Mouse (Mus musculus): ENCODE results near the gene Zfp423. TPM values are rescaled to one million over a fixed set of nuclear protein-coding genes. Genes with fewer than 3 reads are reported as not detected.

Gene Zfp423
- polyA plus RNA-seq, 1 experiment = 2.7 TPM

- no peaks in the 10 kb centered on the region for H3K4me1 ChIP-seq (replicated peaks; ENCODE audit: control insufficient read depth, insufficient read depth, low read length)
- H3K4me3 ChIP-seq (ENCODE audit: control insufficient read depth, insufficient read depth, low read length) = no peak overlapping the region
Observed at GRCm38 (mm10) chr8:87747142-87747541, 212.3 kb downstream of the Zfp423 start.

GRCm38 (mm10) chr8:87746072-87746471, 213.3 kb downstream of the Zfp423 start:
- Histone ChIP-seq H3K27ac (ENCODE audit: control insufficient read depth, insufficient read depth, low read length) (no peak overlapping the region), H3K27me3 (ENCODE audit: control insufficient read depth, insufficient read depth, low read length) (no peaks in the 10 kb centered on the region), H3K4me3 (ENCODE audit: control insufficient read depth, insufficient read depth, low read length) (no peak overlapping the region), H3K36me3 (ENCODE audit: control insufficient read depth, insufficient read depth, low read length) (no peaks in the 10 kb centered on the region), H3K4me1 (replicated peaks; ENCODE audit: control insufficient read depth, insufficient read depth, low read length) (no peaks in the 10 kb centered on the region)
- 88% methylated on average over 14 of the region's 14 CpGs for WGBS
- no peak for DNase-seq
- TF ChIP-seq CTCF (IDR thresholded peaks at IDR 0.05; ENCODE audit: borderline replicate concordance, control insufficient read depth, extremely low read depth, insufficient read depth, low read length, poor library complexity) = no peak
- no peak for TF ChIP-seq POLR2A (IDR thresholded peaks at IDR 0.05; ENCODE audit: control insufficient read depth, extremely low read depth, insufficient read depth, low read length, poor library complexity)

More at GRCm38 (mm10) chr8:87747142-87747541, 212.3 kb downstream of the Zfp423 start:
- Histone ChIP-seq H3K27ac (ENCODE audit: control insufficient read depth, insufficient read depth, low read length) (no peak overlapping the region), H3K36me3 (ENCODE audit: control insufficient read depth, insufficient read depth, low read length) (no peaks in the 10 kb centered on the region), H3K27me3 (ENCODE audit: control insufficient read depth, insufficient read depth, low read length) (no peaks in the 10 kb centered on the region)
- 73% methylated on average over 8 of the region's 8 CpGs for WGBS
- no peak for DNase-seq
- TF ChIP-seq CTCF (IDR thresholded peaks at IDR 0.05; ENCODE audit: borderline replicate concordance, control insufficient read depth, extremely low read depth, insufficient read depth, low read length, poor library complexity) (no peak), POLR2A (IDR thresholded peaks at IDR 0.05; ENCODE audit: control insufficient read depth, extremely low read depth, insufficient read depth, low read length, poor library complexity) (no peak)

GRCm38 (mm10) chr8:87745125-87745698, 214.2 kb downstream of the Zfp423 start:
- Histone ChIP-seq H3K4me3 (ENCODE audit: control insufficient read depth, insufficient read depth, low read length) (no peak overlapping the region), H3K27me3 (ENCODE audit: control insufficient read depth, insufficient read depth, low read length) (no peaks in the 10 kb centered on the region), H3K36me3 (ENCODE audit: control insufficient read depth, insufficient read depth, low read length) (no peaks in the 10 kb centered on the region), H3K27ac (ENCODE audit: control insufficient read depth, insufficient read depth, low read length) (no peak overlapping the region), H3K4me1 (replicated peaks; ENCODE audit: control insufficient read depth, insufficient read depth, low read length) (no peaks in the 10 kb centered on the region)
- TF ChIP-seq POLR2A (IDR thresholded peaks at IDR 0.05; ENCODE audit: control insufficient read depth, extremely low read depth, insufficient read depth, low read length, poor library complexity) = no peak
- TF ChIP-seq CTCF (IDR thresholded peaks at IDR 0.05; ENCODE audit: borderline replicate concordance, control insufficient read depth, extremely low read depth, insufficient read depth, low read length, poor library complexity) = no peak
- no peak for DNase-seq
- 92% methylated on average over 20 of the region's 20 CpGs for WGBS

- TF ChIP-seq POLR2A (IDR thresholded peaks at IDR 0.05; ENCODE audit: control insufficient read depth, extremely low read depth, insufficient read depth, low read length, poor library complexity) (no peak), CTCF (IDR thresholded peaks at IDR 0.05; ENCODE audit: borderline replicate concordance, control insufficient read depth, extremely low read depth, insufficient read depth, low read length, poor library complexity) (no peak)
- Histone ChIP-seq H3K4me1 (replicated peaks; ENCODE audit: control insufficient read depth, insufficient read depth, low read length) (no peaks in the 10 kb centered on the region), H3K27me3 (ENCODE audit: control insufficient read depth, insufficient read depth, low read length) (no peaks in the 10 kb centered on the region), H3K27ac (ENCODE audit: control insufficient read depth, insufficient read depth, low read length) (no peak overlapping the region), H3K4me3 (ENCODE audit: control insufficient read depth, insufficient read depth, low read length) (no peak overlapping the region), H3K36me3 (ENCODE audit: control insufficient read depth, insufficient read depth, low read length) (no peaks in the 10 kb centered on the region)
- WGBS = 83% methylated on average over 6 of the region's 6 CpGs
- DNase-seq = no peak
Observed at GRCm38 (mm10) chr8:87744556-87744955, 214.8 kb downstream of the Zfp423 start.

GRCm38 (mm10) chr8:87742016-87742415, 217.4 kb downstream of the Zfp423 start:
- no peak for DNase-seq
- 96% methylated on average over 19 of the region's 19 CpGs for WGBS

GRCm38 (mm10) chr8:87740946-87741530, 218.4 kb downstream of the Zfp423 start:
- WGBS = 95% methylated on average over 11 of the region's 11 CpGs
- H3K4me3 ChIP-seq (ENCODE audit: control insufficient read depth, insufficient read depth, low read length) = no peak overlapping the region
- TF ChIP-seq CTCF (IDR thresholded peaks at IDR 0.05; ENCODE audit: borderline replicate concordance, control insufficient read depth, extremely low read depth, insufficient read depth, low read length, poor library complexity) = no peak
- no peak for TF ChIP-seq POLR2A (IDR thresholded peaks at IDR 0.05; ENCODE audit: control insufficient read depth, extremely low read depth, insufficient read depth, low read length, poor library complexity)
- H3K4me1 ChIP-seq (replicated peaks; ENCODE audit: control insufficient read depth, insufficient read depth, low read length) = no peaks in the 10 kb centered on the region
- no peak for DNase-seq
- no peaks in the 10 kb centered on the region for H3K27me3 ChIP-seq (ENCODE audit: control insufficient read depth, insufficient read depth, low read length)
- H3K27ac ChIP-seq (ENCODE audit: control insufficient read depth, insufficient read depth, low read length) = no peak overlapping the region
- no peaks in the 10 kb centered on the region for H3K36me3 ChIP-seq (ENCODE audit: control insufficient read depth, insufficient read depth, low read length)

More at GRCm38 (mm10) chr8:87742016-87742415, 217.4 kb downstream of the Zfp423 start:
- Histone ChIP-seq H3K4me1 (replicated peaks; ENCODE audit: control insufficient read depth, insufficient read depth, low read length) (no peaks in the 10 kb centered on the region), H3K27ac (ENCODE audit: control insufficient read depth, insufficient read depth, low read length) (no peak overlapping the region), H3K27me3 (ENCODE audit: control insufficient read depth, insufficient read depth, low read length) (no peaks in the 10 kb centered on the region), H3K4me3 (ENCODE audit: control insufficient read depth, insufficient read depth, low read length) (no peak overlapping the region), H3K36me3 (ENCODE audit: control insufficient read depth, insufficient read depth, low read length) (no peaks in the 10 kb centered on the region)
- no peak for TF ChIP-seq POLR2A (IDR thresholded peaks at IDR 0.05; ENCODE audit: control insufficient read depth, extremely low read depth, insufficient read depth, low read length, poor library complexity)
- TF ChIP-seq CTCF (IDR thresholded peaks at IDR 0.05; ENCODE audit: borderline replicate concordance, control insufficient read depth, extremely low read depth, insufficient read depth, low read length, poor library complexity) = no peak
